Mouse (Mus musculus) urinary bladder, postnatal 36 days (tissue): ENCODE measurements at regions not wholly inside any gene's neighbourhood (a gene's known extent, or its start where the extent isn't known, plus 50 kb on each side); places are given as distances from the start of the nearest gene placed in this dataset.

Experiments used
- DNase-seq, 2 experiments: peaks; one replicate each; pipeline ENCODE4 v3.0.0; 2022; ENCODE audit warnings: low spot score in 2 of 2, mixed read lengths in 1 of 2

DNA sequence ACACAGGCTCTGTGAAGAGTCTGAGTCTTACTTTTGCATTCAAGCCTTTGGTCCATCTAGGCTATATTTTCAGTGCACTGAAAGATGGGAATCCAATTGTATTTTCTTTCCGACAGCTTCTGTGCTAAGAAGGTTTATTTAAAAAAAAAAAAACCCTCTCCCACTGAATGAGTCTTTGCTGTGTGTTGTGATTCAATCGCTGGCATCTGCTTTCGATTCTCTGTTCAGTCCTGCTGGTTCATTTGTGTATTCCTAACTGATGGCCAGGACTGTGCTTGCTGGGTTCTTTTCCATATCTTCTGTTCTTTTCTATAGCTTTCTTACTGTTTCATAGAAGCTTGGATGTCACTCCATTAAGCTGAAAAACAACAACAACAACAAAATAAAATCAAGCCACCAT is 132.9 kb downstream of the Tex36 start:
- no peak for DNase-seq

DNA sequence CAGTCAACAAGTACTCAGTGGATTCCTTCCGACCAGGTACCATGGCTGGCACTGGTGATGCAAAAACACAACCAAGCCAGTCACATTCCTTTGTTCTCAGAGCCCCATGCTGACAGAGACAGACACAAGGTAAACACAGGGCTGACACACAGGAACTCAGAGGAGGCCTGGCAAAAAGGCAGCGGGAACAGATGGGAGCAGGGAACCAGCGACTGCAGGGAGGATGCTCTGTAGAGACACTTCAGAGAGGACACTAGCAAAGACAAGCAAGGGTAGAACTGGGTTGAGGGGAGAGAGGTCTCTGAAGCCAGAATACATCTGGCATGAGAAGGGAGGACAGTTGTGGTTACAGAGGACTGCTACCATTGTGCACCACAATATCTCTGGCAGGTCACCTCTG is 133.6 kb downstream of the Tex36 start:
- DNase-seq, result no peak

DNA sequence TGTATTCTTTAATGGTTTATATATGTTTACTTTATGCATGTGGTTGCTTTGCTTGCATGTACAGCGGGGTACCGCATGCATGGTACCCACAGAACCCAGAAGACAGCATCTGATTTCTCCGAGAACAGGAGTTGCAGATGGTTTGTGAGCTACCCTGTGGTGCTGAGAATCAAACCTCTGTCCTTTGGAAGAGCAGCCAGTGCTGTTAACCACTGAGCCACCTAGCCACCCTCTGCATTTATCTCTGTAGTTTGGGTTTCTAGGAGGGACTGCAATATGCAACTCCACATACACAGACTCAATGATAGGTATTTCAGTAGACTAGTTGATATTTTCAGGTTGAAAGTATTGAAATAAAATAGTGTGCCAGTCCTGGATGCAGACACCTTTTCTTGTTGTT is 134.4 kb downstream of the Tex36 start:
- DNase-seq, result no peak

DNA sequence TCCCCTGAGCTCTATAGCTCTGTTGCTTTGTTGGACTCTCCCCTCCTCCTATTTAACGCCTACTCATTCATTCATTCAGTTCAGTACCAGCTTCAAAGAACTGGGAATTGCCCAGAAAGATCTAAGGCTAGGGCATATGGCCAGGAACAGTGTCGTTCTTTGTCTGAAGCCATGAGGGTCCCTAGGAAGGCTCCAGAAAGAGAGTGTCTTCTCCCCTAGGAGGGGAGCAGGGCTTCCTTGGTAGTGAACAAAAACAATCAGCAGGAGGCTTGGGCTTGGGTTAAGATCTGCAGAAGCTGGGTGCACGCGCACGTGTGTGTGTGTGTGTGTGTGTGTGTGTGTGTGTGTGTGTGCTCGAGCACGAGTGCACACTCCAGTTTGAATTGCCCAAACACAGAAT is 142.7 kb downstream of the Tex36 start:
- DNase-seq, result no peak

DNA sequence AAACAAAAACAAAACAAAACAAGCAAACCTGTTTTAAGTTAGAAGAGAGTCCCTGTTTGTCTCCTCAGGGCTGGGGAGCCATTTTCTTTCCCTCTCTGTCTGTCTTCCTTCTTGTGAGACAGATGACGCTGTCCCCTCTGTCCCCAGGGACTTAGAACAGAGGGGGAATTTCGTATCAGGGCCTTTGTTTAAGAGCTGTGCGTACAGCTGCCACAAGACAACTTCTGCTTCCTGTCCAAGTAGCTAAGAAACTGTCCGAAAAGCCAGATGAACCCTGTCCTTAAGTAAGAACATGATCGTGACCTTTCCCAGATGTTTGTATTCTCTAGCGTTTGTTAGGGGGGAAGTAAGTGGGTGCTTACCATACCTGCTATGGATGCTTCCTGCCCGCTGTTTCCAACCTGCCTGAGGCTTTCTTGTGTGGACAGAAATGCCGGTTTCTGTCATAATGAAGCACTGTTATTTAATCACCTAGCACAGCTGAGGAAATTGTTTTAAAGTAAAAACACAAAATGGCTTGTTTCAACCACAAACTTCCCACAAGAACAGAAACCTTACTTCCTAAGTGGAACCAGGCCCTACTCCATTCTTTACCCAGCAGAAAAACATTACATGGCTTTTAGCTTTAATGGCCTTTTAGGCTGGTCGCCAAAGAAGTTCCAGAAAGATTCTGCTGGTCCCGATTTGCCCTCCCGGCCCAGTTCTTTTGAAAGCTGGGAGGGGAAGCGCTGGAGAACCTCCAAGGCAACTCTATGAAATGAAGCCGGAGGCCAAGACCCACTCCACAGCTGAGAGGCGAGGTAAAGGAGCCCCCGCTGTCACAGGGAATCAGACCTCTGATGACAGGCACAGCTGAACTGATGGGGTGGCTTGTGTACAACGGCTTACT is 144.3 kb downstream of the Tex36 start:
- peak in 1 of 2 experiments; percentile 18 for DNase-seq

DNA sequence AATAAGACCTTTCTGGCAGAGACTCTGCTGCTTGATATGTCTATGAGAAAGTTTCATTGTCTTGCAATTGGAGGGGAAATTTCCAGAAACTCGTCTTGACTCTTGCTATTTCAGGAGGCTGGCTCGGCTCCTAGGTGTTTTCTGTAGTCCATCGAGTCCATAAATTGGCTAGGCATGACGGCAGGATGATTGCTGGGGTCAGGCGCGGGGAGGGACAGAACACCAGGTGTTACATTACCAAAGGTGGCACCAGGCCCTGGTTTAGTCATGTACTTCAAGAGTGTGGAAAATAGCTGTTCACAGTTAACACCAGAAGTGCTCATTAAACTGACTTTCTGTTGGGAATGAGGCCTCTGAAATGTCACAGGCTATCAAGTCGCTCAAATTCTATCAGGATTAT is 151.7 kb downstream of the Tex36 start:
- no peak for DNase-seq

DNA sequence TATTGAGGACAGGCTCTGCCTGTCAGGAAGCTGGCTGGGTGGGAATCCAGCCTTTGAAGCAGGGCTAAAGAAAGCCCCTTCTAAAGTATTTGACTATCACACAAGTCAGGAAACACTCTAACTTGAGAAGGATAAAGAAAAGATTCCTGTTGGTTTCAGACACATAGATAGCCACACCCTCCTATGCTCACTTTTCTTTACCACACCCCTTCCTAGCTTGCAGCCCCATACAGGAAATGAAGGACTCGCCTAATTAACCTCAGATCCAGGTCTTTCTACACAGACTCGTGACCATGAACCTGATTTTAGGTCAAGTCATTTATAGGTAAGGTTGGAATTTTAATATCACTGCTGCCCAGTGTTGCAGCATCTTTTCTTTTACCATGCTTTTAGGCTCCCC is 154.9 kb downstream of the Tex36 start:
- no peak for DNase-seq

DNA sequence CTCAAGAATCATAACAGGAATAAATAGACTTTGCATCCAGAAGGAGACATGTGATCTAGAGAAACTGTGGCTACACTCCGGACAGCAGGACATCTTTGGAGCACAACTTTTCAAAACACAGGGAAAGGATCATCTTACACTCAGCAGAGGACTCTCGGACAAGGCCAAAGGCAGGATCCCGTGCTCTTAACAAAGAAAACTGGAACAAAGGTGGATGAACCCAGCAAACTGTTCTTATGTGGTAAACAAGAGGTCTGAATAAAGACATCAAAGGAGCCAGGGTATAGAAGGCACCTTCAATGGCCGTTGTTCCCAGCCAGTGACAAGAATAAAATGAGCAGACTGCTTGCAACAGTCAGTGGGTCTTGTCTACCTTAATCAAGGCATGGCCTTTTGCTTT is 160.3 kb downstream of the Tex36 start:
- no peak for DNase-seq

DNA sequence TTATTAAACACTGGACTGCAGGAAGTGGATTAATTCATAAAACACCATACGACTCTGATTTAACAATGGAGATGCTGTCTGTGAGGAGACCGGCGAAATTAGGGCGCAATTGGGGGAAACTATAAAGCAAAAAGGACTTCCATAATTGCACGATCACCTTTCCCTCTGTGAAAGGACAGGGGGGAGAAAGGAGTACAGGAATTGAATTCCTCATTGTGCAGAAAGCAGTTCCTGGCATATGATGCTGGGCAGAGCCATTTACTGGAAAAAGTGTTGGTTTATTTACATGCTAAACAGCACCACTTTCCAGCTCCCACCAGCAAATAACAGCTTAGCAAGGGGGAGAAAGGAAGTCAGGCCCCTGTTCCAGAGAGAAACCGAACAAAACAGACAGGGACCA is 160.8 kb downstream of the Tex36 start:
- no peak for DNase-seq

DNA sequence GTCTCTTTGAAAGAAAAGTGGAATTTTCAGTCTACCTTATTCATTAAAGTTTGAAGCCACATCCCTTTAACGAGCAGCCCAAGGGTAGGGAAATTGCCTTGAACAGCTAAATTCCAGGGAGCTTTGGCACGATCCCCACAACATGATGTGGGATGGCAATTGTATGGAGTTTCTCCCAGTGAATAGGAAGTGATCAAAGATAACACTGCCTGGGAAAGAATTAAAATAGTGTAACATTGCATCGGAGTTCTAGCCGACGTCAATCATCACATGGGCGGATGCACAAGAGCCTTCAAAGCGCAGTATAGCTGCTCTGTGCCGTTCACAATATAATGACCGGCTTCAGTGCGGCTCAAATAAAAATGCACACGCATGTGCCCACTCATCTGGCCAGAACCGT is 161.2 kb downstream of the Tex36 start:
- DNase-seq, result no peak

DNA sequence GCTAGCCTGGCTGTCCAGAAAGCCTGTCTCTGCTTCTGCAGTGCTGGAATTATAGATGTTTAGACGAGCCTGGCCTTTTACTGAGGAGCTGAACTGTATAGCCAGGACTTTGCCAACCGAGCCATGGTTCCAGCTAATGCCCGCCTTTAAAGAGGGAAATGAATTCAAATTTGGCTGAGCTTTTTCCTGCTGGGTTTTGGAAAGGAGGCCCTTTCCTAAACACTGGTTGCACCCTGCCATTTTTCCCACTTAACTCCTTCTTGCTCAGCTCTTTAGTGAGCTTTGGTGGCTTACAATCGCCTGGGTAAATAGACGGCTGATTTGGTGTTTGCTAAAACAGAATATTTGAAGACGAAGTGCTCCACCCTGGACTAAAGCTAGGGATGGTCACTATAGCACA is 161.9 kb downstream of the Tex36 start:
- DNase-seq, result no peak

DNA sequence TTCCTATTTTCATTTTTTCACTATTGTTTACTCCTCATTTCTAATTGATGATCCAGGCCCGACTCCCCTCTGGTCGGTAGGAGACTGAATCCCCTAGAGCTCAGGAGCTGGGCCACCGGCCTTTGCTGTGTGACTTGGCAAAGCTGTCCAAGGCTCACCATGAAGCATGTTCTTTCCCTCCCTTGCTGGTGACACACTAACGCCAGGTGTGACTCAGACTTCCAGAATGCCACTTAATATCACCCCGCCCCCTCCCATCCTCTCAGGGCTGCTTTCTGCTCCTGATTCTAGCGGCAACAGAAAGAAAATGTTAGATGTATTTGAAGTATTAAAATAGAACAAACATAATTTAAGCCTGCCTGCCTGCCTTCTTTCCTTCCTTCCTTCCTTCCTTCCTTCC is 163.3 kb downstream of the Tex36 start:
- DNase-seq, result no peak

DNA sequence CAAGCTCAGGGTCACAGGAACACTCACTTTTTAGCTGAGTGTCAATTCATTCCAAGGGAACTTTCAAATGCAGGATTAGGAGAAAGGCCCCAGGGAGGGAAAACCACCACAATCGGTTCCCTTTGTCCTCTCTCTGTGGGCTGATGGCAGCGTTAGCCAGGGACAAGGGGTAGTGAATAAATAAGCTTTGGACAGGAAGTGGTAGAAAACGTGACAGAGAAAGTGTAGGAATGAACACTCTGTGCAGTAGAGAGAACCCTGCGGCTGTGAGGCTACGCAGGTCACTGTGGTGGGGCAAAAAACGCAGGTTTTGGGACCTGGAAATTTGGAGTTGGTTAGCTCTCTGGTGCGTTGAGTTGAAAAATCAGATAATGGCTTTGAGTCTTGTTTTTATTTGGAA is 164.1 kb downstream of the Tex36 start:
- no peak for DNase-seq

DNA sequence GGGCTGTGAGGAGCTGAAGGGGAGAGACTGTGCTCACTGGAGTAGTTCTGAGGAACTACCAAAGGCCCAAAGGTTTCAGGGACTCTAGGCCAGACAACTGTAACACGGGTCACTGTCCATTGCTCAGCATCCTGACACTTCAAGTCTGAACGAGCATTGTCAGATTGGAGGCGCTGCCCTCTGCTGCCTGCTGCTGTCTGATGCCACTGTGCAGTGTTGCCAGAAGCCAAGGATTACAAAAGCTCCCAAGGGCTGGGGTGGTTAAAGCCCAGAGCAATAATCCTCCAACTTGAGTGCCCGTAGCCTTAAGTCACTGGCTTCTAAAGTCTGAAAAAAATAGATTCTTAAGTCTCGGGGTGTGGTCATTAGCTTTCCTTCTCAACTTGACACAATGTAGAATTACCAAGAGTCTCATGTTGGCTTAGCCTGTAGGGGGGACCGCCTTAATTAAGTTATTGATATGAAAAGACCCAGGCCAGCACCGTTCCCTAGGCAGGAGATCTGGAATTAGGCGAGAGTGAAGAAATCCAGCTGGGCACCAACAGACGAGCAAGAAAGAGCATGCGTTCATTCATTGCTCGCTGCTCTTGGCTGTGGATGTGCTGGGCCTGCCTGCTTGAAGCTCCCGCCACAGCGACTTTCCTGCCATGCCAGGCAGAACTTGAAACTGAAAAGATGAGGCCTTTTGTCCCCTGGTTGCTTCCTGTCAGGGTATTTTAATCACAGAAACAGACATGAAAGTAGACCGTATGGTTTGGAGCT is 166.2 kb downstream of the Tex36 start:
- peak in 1 of 2 experiments; percentile 6 for DNase-seq

DNA sequence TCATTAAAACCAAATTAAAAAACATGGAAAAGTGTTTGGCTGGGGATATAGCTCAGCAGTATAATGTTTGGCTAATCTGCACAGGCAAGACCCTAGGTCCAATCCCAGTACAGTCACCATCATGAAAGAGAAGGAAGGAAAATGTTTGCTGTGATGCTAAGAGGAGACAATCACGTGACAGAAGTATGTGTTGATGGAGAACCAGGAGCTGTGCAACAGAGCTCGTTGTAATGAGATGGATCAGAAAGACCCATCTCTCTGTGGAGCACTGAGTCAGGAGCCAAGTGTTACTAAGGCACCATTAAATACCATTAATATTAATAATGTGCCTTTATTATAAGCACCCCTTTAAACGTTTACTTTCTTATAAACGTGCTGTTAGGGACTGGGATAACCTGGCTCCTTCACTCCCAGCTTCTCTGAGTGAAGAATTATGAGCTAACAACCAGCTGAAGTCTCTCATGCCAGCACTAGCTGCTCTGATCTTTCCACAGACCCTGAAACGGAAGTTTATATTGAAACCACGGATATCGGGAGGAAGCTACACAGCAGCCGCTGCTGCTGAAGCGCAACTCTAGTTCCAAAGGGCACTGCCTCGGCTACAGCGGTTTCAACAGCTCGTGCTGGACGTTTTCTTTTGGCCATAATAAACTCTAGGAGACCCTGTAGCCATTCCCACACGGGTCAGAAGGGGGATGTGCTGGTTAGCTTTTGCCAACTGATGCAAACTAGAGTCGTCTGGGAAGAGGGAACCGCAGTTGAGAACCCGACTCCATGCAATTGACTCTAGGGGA is 167.7 kb downstream of the Tex36 start:
- no peak for DNase-seq

DNA sequence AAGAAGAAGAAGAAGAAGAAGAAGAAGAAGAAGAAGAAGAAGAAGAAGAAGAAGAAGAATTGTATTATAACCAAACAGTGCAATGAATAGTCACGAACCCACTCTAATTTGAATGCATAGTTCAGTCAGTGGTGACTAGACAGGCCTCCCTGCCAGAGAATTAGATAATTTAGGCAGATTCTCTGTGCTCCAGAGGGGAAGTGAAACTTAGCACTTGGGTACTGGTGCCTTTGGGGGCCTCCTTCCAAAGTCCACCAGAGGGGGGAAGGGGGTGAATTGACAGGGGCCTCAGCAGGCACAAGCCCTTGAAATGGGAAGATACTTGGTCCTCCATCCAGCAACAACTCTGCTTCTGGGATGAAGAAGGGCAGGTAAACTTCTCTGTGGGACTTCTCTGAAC is 169.6 kb downstream of the Tex36 start:
- DNase-seq, result no peak

DNA sequence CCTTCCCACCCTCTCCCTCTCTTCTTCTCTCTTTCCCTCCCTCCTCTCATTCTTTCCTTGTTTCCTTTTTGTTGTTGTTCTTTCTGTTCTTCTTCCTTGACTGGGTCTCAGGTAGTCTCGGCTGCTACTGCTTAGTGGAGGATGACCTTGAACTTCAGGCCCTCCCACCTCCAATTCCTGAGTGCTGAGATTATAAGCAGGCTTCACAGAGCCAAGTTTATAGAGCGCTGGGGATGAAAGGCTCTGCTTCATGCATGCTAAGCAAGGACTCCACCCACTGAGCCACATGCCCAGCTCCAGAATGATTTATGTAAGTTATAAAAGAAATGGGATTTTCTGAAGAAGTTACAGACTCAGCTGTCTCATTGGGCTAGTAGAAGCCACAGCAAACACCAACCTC is 199.9 kb downstream of the Tex36 start:
- no peak for DNase-seq

DNA sequence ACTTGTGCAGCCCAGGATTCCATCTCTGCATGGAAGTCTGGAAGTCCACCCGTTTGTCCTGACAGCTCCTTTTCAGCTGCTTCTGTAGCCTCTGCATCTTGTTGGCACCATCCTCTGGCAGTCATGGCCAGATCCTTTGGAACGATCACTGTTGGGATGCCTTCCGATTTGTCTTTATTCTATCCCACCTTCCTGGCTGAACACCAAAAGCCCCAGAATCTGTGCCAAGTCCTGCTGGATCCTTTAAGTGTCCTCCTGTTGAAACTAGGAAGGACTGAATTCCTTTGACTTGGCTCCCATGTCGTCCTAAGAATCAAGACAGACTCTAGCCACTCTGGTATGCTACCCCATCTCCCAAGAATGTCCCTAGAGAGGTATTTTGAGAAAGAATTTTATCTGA is 201.3 kb downstream of the Tex36 start:
- no peak for DNase-seq

DNA sequence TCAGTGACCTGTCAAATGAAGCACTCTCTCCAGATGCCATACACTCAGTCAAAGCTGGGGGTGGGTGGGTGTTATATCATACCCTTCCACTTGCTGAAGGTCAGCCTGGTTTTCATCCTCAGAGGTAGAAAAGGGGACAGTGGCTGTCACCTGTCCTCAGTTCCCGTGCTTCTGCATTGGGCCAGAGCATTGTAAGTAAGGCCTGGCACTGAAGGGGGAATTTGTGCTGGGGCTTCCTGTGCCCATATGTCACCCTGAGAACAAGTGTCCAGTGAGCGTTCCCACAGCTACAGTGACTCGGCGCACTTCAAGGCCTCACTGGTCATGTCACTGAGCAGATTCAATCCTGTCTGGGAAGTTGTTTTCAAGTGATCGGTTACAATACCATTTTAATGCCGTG is 213.2 kb downstream of the Tex36 start:
- no peak for DNase-seq

DNA sequence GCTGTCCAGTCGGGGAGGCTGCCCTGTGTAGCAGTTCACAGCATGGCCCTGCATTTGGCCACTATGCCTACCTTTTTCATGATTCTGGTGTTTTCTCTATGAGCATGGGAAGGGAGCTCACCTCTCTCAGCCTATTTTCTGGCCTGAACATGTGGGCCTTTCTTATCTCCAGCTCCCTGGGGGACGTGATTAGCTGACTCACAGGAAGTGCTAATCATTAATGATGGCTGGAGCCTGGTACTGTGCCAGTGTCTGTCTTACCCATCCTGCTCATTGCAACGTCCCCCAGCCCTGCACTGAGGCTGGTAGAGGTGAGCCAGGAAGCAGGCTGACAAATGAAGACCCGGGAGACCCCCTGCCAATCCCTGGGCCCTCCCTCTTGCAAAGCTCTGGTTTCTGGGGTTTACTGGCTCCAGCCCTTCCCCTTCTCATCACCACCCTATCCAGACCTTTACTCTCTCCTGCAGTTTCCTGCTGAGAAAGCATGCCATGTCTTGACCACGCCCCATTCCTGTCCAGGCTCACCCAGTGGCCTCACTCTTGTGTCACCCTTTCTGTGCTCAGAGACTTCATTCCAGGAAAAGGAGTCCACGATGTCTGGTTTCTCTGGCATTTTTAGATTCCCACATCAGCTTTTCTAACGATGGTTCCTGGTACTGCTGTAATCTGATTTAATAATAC is 219.8 kb downstream of the Tex36 start:
- DNase-seq, result no peak

DNA sequence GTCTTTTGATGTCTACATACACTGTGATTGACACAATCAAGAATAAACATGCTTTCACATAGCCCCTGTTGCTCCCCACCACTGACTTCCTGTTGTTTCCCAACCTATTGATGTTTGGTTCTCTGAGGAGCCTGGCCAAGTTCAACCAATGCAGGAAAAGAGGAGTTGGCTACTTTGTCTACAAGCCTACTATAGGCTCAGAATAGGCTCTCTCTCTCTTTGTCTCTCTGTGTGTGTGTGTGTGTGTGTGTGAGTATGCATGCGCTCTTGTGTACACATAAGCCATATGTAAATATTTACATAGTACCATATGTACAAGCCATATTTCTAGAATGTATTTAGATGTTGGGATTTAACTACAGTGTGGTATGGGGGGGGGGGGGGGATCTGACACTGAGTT is 222.6 kb downstream of the Tex36 start:
- DNase-seq, result no peak

DNA sequence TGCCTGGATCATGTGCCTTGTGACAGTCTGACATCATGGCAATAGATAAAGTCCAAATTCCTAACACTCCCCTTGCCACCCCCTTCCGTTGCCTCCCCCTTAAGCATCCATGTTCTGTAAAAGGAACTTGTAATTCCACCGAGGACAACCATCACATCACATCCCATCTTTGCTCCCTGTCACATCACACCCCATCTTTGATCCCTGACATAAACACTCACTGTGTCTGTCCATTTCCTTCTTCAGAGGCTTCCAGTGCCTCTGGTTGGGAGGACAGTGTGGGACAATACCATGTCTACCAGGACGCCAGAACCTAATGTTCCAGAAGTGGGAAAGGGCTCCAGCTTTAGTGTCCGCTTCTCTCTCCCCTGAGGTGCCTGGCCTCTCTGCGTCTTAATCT is 223.6 kb downstream of the Tex36 start:
- no peak for DNase-seq
